Mouse (Mus musculus): ENCODE results near the gene Atp6v0c. TPM values are rescaled to one million over a fixed set of nuclear protein-coding genes. Genes with fewer than 3 reads are reported as not detected.
A peak's percentile ranks its signal among the peaks of the same experiment; 100 is the strongest.
"Not testable (repeated sequence)": the region's sequence is repeated elsewhere in the genome, so short reads cannot be mapped to it uniquely, and the experiment has no call there.

Atp6v0c gene
- polyA plus RNA-seq, 1 experiment from 2014 or later, result 522 TPM

DNA sequence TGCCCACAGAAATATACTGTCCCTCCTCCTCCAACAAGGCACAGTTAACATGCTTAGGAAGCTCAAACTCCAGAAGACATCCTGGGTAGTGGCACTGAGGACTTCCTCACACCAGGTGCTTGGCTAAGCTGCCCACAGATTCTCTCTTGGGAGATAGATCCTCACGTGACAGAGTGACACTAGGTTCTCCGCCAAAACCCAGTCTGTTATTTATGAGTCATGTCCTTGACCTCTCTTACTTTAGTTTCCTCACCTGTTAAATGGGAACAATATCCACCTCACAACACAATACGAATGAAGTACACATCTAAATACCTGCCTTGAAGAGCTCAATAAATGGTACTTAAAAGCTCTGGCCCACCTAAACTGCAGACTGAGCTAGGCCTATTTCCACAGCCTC, 30.2 kb downstream of the Atp6v0c start:
- 91% methylated on average over 3 of the region's 3 CpGs for WGBS
- no peak overlapping the region for H3K4me2 ChIP-seq (ENCODE audit: low read depth, low read length)
- H3K4me1 ChIP-seq (ENCODE audit: control insufficient read depth, insufficient read depth, low read length), result peaks cover 26% of the 10 kb centered on the region
- no peak overlapping the region for H3K4me3 ChIP-seq (ENCODE audit: low read length)
- H3K36me3 ChIP-seq (ENCODE audit: control insufficient read depth, insufficient read depth), result no peaks in the 10 kb centered on the region
- no peak for ATAC-seq (replicated peaks; ENCODE audit: extremely low read depth, insufficient read depth, low FRiP score)
- H3K9ac ChIP-seq (ENCODE audit: low read length), result no peak overlapping the region
- no peak overlapping the region for H3K27ac ChIP-seq (ENCODE audit: low read length)
- no peaks in the 10 kb centered on the region for H3K27me3 ChIP-seq (ENCODE audit: control insufficient read depth, insufficient read depth, low read length)
- no peaks in the 10 kb centered on the region for H3K9me3 ChIP-seq (replicated peaks; ENCODE audit: control insufficient read depth, low read length)

DNA sequence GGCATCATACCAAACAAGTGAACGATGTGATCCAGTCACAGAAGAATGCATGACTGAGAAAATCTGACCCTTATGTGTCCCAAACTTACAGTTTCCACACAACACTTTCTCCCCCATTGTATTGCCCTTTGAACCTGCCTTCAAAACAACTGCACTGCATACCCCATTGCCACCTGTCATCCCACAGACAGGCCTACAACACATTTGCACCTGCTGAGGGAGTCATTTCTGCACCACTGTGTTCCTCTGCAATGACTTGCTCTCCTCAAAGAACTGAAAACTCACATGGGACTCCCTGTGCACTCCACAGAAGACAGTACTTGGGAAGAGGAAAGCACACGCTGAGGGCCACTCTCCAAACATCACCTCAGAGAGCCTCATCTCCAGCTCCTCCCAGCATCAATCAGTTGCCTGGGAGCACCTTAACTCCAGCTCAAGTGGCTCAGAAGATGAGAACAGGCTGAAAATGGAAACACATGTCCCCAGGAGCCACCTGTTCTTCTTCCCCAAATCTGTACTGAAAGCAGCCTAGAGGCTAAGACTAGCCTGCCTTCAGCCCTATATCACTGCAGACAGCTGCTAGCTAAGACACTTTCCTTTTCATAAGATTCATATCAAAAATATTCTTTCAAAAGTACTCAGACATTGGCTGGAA, 32.1 kb downstream of the Atp6v0c start:
- Histone ChIP-seq H3K27ac (ENCODE audit: low read length) (peak overlapping the region; percentile 43; the same call in 1 of the 2 replicates), H3K4me1 (ENCODE audit: control insufficient read depth, insufficient read depth, low read length) (peaks cover 28% of the 10 kb centered on the region), H3K4me3 (ENCODE audit: low read length) (no peak overlapping the region), H3K27me3 (ENCODE audit: control insufficient read depth, insufficient read depth, low read length) (no peaks in the 10 kb centered on the region), H3K36me3 (ENCODE audit: control insufficient read depth, insufficient read depth) (no peaks in the 10 kb centered on the region), H3K9me3 (replicated peaks; ENCODE audit: control insufficient read depth, low read length) (no peaks in the 10 kb centered on the region), H3K9ac (ENCODE audit: low read length) (no peak overlapping the region), H3K4me2 (ENCODE audit: low read depth, low read length) (no peak overlapping the region)
- ATAC-seq (replicated peaks; ENCODE audit: extremely low read depth, insufficient read depth, low FRiP score), result no peak
- WGBS, result 42% methylated on average over 2 of the region's 2 CpGs

DNA sequence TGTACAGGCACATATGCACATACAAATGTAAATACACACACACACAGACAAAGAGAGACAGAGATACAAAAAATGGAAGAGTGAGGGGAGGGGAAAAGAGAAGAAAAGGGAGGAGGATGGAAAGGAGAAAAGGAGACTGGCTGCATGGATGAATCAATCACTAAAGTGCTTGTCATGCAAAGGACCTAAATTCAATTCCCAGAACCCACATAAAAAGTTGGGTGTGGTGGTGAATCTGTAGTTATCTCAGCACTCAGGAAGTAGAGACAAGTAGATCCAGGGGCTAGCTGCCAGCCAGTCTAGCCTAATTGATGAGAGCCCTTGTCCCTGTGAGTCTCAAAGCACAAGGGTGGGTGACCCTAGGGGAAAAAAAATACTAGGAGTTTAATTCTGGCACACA, 35.4 kb downstream of the Atp6v0c start:
- ATAC-seq (replicated peaks; ENCODE audit: extremely low read depth, insufficient read depth, low FRiP score), result no peak
- Histone ChIP-seq H3K9me3 (replicated peaks; ENCODE audit: control insufficient read depth, low read length) (no peaks in the 10 kb centered on the region), H3K9ac (ENCODE audit: low read length) (no peak overlapping the region), H3K4me1 (ENCODE audit: control insufficient read depth, insufficient read depth, low read length) (peaks cover 20% of the 10 kb centered on the region), H3K4me2 (ENCODE audit: low read depth, low read length) (no peak overlapping the region), H3K36me3 (ENCODE audit: control insufficient read depth, insufficient read depth) (no peaks in the 10 kb centered on the region), H3K27me3 (ENCODE audit: control insufficient read depth, insufficient read depth, low read length) (no peaks in the 10 kb centered on the region), H3K4me3 (ENCODE audit: low read length) (no peak overlapping the region), H3K27ac (ENCODE audit: low read length) (no peak overlapping the region)

GRCm38 (mm10) chr17:24132919-24133318, 36.6 kb downstream of the Atp6v0c start:
- not testable (repeated sequence) for H3K9me3 ChIP-seq (replicated peaks; ENCODE audit: control insufficient read depth, low read length)
- WGBS, result 84% methylated on average over 4 of the region's 4 CpGs
- peaks cover 17% of the 10 kb centered on the region for H3K4me1 ChIP-seq (ENCODE audit: control insufficient read depth, insufficient read depth, low read length)

GRCm38 (mm10) chr17:24131570-24131969, 37.9 kb downstream of the Atp6v0c start:
- 90% methylated on average over 3 of the region's 3 CpGs for WGBS
- Histone ChIP-seq H3K4me3 (ENCODE audit: low read length) (no peak overlapping the region), H3K9me3 (replicated peaks; ENCODE audit: control insufficient read depth, low read length) (no peaks in the 10 kb centered on the region), H3K27ac (ENCODE audit: low read length) (no peak overlapping the region), H3K4me1 (ENCODE audit: control insufficient read depth, insufficient read depth, low read length) (peaks cover 10% of the 10 kb centered on the region; the same call in 1 of the 2 replicates), H3K4me2 (ENCODE audit: low read depth, low read length) (no peak overlapping the region), H3K27me3 (ENCODE audit: control insufficient read depth, insufficient read depth, low read length) (no peaks in the 10 kb centered on the region), H3K9ac (ENCODE audit: low read length) (no peak overlapping the region), H3K36me3 (ENCODE audit: control insufficient read depth, insufficient read depth) (no peaks in the 10 kb centered on the region)
- no peak for ATAC-seq (replicated peaks; ENCODE audit: extremely low read depth, insufficient read depth, low FRiP score)

More at GRCm38 (mm10) chr17:24132919-24133318, 36.6 kb downstream of the Atp6v0c start:
- not testable (repeated sequence) for ATAC-seq (replicated peaks; ENCODE audit: extremely low read depth, insufficient read depth, low FRiP score); H3K27ac ChIP-seq (ENCODE audit: low read length); H3K4me3 ChIP-seq (ENCODE audit: low read length); H3K4me2 ChIP-seq (ENCODE audit: low read depth, low read length); H3K36me3 ChIP-seq (ENCODE audit: control insufficient read depth, insufficient read depth); H3K9ac ChIP-seq (ENCODE audit: low read length); H3K27me3 ChIP-seq (ENCODE audit: control insufficient read depth, insufficient read depth, low read length)

- WGBS, result 83% methylated on average over 4 of the region's 4 CpGs
- H3K27ac ChIP-seq (ENCODE audit: low read length); H3K27me3 ChIP-seq (ENCODE audit: control insufficient read depth, insufficient read depth, low read length); H3K9ac ChIP-seq (ENCODE audit: low read length); H3K4me3 ChIP-seq (ENCODE audit: low read length); H3K36me3 ChIP-seq (ENCODE audit: control insufficient read depth, insufficient read depth); ATAC-seq (replicated peaks; ENCODE audit: extremely low read depth, insufficient read depth, low FRiP score); H3K9me3 ChIP-seq (replicated peaks; ENCODE audit: control insufficient read depth, low read length); H3K4me1 ChIP-seq (ENCODE audit: control insufficient read depth, insufficient read depth, low read length); H3K4me2 ChIP-seq (ENCODE audit: low read depth, low read length): not testable (repeated sequence)
These were observed 40.3 kb downstream of the Atp6v0c start for GRCm38 (mm10) chr17:24129246-24129645.

DNA sequence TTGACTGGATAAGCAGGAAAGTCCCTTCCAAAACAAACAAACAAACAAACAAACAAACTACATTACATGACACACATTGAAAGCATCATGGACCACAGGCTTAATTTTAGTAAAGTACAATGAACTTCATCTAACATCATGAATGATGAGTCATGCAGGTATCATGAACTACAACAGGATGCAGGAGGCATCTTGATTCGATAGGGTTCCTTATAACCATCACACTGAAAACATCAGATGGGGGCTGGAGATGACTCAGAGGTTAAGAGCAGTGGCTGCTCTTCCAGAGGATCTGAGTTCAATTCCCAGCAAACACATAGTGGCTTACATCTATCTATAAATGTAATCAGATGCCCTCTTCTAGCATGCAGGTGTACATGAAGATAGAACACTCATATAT, 41.9 kb downstream of the Atp6v0c start:
- ATAC-seq (replicated peaks; ENCODE audit: extremely low read depth, insufficient read depth, low FRiP score), result no peak
- Histone ChIP-seq H3K4me2 (ENCODE audit: low read depth, low read length) (no peak overlapping the region), H3K36me3 (ENCODE audit: control insufficient read depth, insufficient read depth) (no peaks in the 10 kb centered on the region), H3K9me3 (replicated peaks; ENCODE audit: control insufficient read depth, low read length) (no peaks in the 10 kb centered on the region), H3K4me3 (ENCODE audit: low read length) (no peak overlapping the region), H3K27ac (ENCODE audit: low read length) (no peak overlapping the region), H3K4me1 (ENCODE audit: control insufficient read depth, insufficient read depth, low read length) (peaks cover 8% of the 10 kb centered on the region), H3K9ac (ENCODE audit: low read length) (no peak overlapping the region), H3K27me3 (ENCODE audit: control insufficient read depth, insufficient read depth, low read length) (no peaks in the 10 kb centered on the region)
- WGBS, result 85% methylated on average over 1 of the region's 1 CpGs

GRCm38 (mm10) chr17:24126801-24127200, 42.7 kb downstream of the Atp6v0c start:
- Histone ChIP-seq H3K4me2 (ENCODE audit: low read depth, low read length) (no peak overlapping the region), H3K9me3 (replicated peaks; ENCODE audit: control insufficient read depth, low read length) (peaks cover 1% of the 10 kb centered on the region; the same call in 1 of the 2 replicates), H3K4me3 (ENCODE audit: low read length) (no peak overlapping the region), H3K27me3 (ENCODE audit: control insufficient read depth, insufficient read depth, low read length) (no peaks in the 10 kb centered on the region), H3K9ac (ENCODE audit: low read length) (no peak overlapping the region), H3K4me1 (ENCODE audit: control insufficient read depth, insufficient read depth, low read length) (peaks cover 8% of the 10 kb centered on the region), H3K27ac (ENCODE audit: low read length) (no peak overlapping the region), H3K36me3 (ENCODE audit: control insufficient read depth, insufficient read depth) (no peaks in the 10 kb centered on the region)
- ATAC-seq (replicated peaks; ENCODE audit: extremely low read depth, insufficient read depth, low FRiP score), result no peak
- 74% methylated on average over 3 of the region's 3 CpGs for WGBS

GRCm38 (mm10) chr17:24119446-24119845, 50.1 kb downstream of the Atp6v0c start:
- H3K9ac ChIP-seq (ENCODE audit: low read length), result no peak overlapping the region
- H3K9me3 ChIP-seq (replicated peaks; ENCODE audit: control insufficient read depth, low read length), result peaks cover 2% of the 10 kb centered on the region; the same call in 1 of the 2 replicates
- H3K4me2 ChIP-seq (ENCODE audit: low read depth, low read length), result no peak overlapping the region
- no peak overlapping the region for H3K27ac ChIP-seq (ENCODE audit: low read length)
- H3K4me3 ChIP-seq (ENCODE audit: low read length), result no peak overlapping the region
- H3K36me3 ChIP-seq (ENCODE audit: control insufficient read depth, insufficient read depth), result no peaks in the 10 kb centered on the region
- 67% methylated on average over 3 of the region's 3 CpGs for WGBS
- ATAC-seq (replicated peaks; ENCODE audit: extremely low read depth, insufficient read depth, low FRiP score), result no peak
- no peaks in the 10 kb centered on the region for H3K27me3 ChIP-seq (ENCODE audit: control insufficient read depth, insufficient read depth, low read length)
- peaks cover 9% of the 10 kb centered on the region for H3K4me1 ChIP-seq (ENCODE audit: control insufficient read depth, insufficient read depth, low read length)

All from heart, embryonic 16.5 days (tissue).